Mouse (Mus musculus): ENCODE measurements around the gene Rsph9. TPM values are rescaled to one million over a fixed set of nuclear protein-coding genes. Genes with fewer than 3 reads are reported as not detected.

Rsph9 gene
- polyA plus RNA-seq, 1 experiment from 2014 or later, result 10.4 TPM

GRCm38 (mm10) chr17:46127814-46128493 is 16.1 kb downstream of the Rsph9 start:
- no peak for TF ChIP-seq CTCF (IDR thresholded peaks at IDR 0.05; ENCODE audit: low read depth)
- H3K36me3 ChIP-seq (ENCODE audit: insufficient read depth), result peaks cover 67% of the 10 kb centered on the region
- H3K4me2 ChIP-seq, result no peak overlapping the region
- WGBS, result 65% methylated on average over 6 of the region's 6 CpGs
- ATAC-seq (ENCODE audit: insufficient read depth) (no peak), DNase-seq (peak; percentile 20)
- no peaks in the 10 kb centered on the region for H3K27me3 ChIP-seq (ENCODE audit: insufficient read depth, low read length)
- H3K27ac ChIP-seq (ENCODE audit: low read depth), result no peak overlapping the region
- no peaks in the 10 kb centered on the region for H3K9me3 ChIP-seq (ENCODE audit: low read depth, low read length)
- 0 out of 2 replicates have a peak, but pooled peaks cover 4% of the 10 kb centered on the region for H3K4me1 ChIP-seq (ENCODE audit: insufficient read depth)
- no peak overlapping the region for H3K9ac ChIP-seq
- no peak overlapping the region for H3K4me3 ChIP-seq (ENCODE audit: low read depth, low read length)

GRCm38 (mm10) chr17:46126608-46127007 is 17.4 kb downstream of the Rsph9 start:
- TF ChIP-seq CTCF (IDR thresholded peaks at IDR 0.05; ENCODE audit: low read depth), result no peak
- WGBS, result 34% methylated on average over 6 of the region's 6 CpGs
- Histone ChIP-seq H3K4me1 (ENCODE audit: insufficient read depth) (0 out of 2 replicates have a peak, but pooled peaks cover 4% of the 10 kb centered on the region), H3K9ac (no peak overlapping the region), H3K4me2 (no peak overlapping the region), H3K27ac (ENCODE audit: low read depth) (peak overlapping the region; percentile 61; the same call in 1 of the 2 replicates), H3K4me3 (ENCODE audit: low read depth, low read length) (no peak overlapping the region), H3K36me3 (ENCODE audit: insufficient read depth) (peaks cover 76% of the 10 kb centered on the region), H3K27me3 (ENCODE audit: insufficient read depth, low read length) (no peaks in the 10 kb centered on the region), H3K9me3 (ENCODE audit: low read depth, low read length) (no peaks in the 10 kb centered on the region)
- ATAC-seq (ENCODE audit: insufficient read depth) (peak; percentile 73), DNase-seq (peak; percentile 90)

GRCm38 (mm10) chr17:46123953-46124700 is 19.9 kb downstream of the Rsph9 start:
- Histone ChIP-seq H3K4me1 (ENCODE audit: insufficient read depth) (0 out of 2 replicates have a peak, but pooled peaks cover 4% of the 10 kb centered on the region), H3K4me2 (no peak overlapping the region), H3K4me3 (ENCODE audit: low read depth, low read length) (no peak overlapping the region), H3K9ac (no peak overlapping the region), H3K9me3 (ENCODE audit: low read depth, low read length) (no peaks in the 10 kb centered on the region), H3K36me3 (ENCODE audit: insufficient read depth) (peaks cover 79% of the 10 kb centered on the region), H3K27ac (ENCODE audit: low read depth) (no peak overlapping the region), H3K27me3 (ENCODE audit: insufficient read depth, low read length) (no peaks in the 10 kb centered on the region)
- 83% methylated on average over 12 of the region's 12 CpGs for WGBS
- 0 out of 2 replicates have a peak, but pooled peaks have one; percentile 3 for TF ChIP-seq CTCF (IDR thresholded peaks at IDR 0.05; ENCODE audit: low read depth)
- DNase-seq, result no peak
- no peak for ATAC-seq (ENCODE audit: insufficient read depth)

GRCm38 (mm10) chr17:46123285-46123684 is 20.7 kb downstream of the Rsph9 start:
- peaks cover 5% of the 10 kb centered on the region; the same call in 1 of the 2 replicates for H3K4me1 ChIP-seq (ENCODE audit: insufficient read depth)
- H3K9me3 ChIP-seq (ENCODE audit: low read depth, low read length), result no peaks in the 10 kb centered on the region
- peaks cover 79% of the 10 kb centered on the region for H3K36me3 ChIP-seq (ENCODE audit: insufficient read depth)
- H3K27me3 ChIP-seq (ENCODE audit: insufficient read depth, low read length), result no peaks in the 10 kb centered on the region
- 86% methylated on average over 4 of the region's 4 CpGs for WGBS
- ATAC-seq (ENCODE audit: insufficient read depth) (no peak), DNase-seq (no peak)
- H3K4me2 ChIP-seq, result no peak overlapping the region
- no peak for TF ChIP-seq CTCF (IDR thresholded peaks at IDR 0.05; ENCODE audit: low read depth)
- H3K9ac ChIP-seq, result no peak overlapping the region
- no peak overlapping the region for H3K27ac ChIP-seq (ENCODE audit: low read depth)
- no peak overlapping the region for H3K4me3 ChIP-seq (ENCODE audit: low read depth, low read length)

GRCm38 (mm10) chr17:46122791-46123190 is 21.2 kb downstream of the Rsph9 start:
- Histone ChIP-seq H3K4me3 (ENCODE audit: low read depth, low read length) (no peak overlapping the region), H3K9me3 (ENCODE audit: low read depth, low read length) (no peaks in the 10 kb centered on the region), H3K9ac (no peak overlapping the region), H3K27ac (ENCODE audit: low read depth) (no peak overlapping the region), H3K36me3 (ENCODE audit: insufficient read depth) (peaks cover 79% of the 10 kb centered on the region), H3K27me3 (ENCODE audit: insufficient read depth, low read length) (no peaks in the 10 kb centered on the region), H3K4me1 (ENCODE audit: insufficient read depth) (peaks cover 10% of the 10 kb centered on the region; the same call in 1 of the 2 replicates), H3K4me2 (no peak overlapping the region)
- DNase-seq, result no peak
- WGBS, result 95% methylated on average over 4 of the region's 4 CpGs
- no peak for TF ChIP-seq CTCF (IDR thresholded peaks at IDR 0.05; ENCODE audit: low read depth)
- no peak for ATAC-seq (ENCODE audit: insufficient read depth)

- DNase-seq (no peak), ATAC-seq (ENCODE audit: insufficient read depth) (no peak)
- Histone ChIP-seq H3K27me3 (ENCODE audit: insufficient read depth, low read length) (no peaks in the 10 kb centered on the region), H3K4me1 (ENCODE audit: insufficient read depth) (peaks cover 28% of the 10 kb centered on the region), H3K9ac (no peak overlapping the region), H3K9me3 (ENCODE audit: low read depth, low read length) (no peaks in the 10 kb centered on the region), H3K4me3 (ENCODE audit: low read depth, low read length) (no peak overlapping the region), H3K36me3 (ENCODE audit: insufficient read depth) (peaks cover 64% of the 10 kb centered on the region), H3K4me2 (no peak overlapping the region), H3K27ac (ENCODE audit: low read depth) (no peak overlapping the region)
- no peak for TF ChIP-seq CTCF (IDR thresholded peaks at IDR 0.05; ENCODE audit: low read depth)
- WGBS, result 88% methylated on average over 10 of the region's 10 CpGs
Measured at GRCm38 (mm10) chr17:46119641-46120040, 24.4 kb downstream of the Rsph9 start.

- Histone ChIP-seq H3K36me3 (ENCODE audit: insufficient read depth) (peaks cover 54% of the 10 kb centered on the region), H3K4me3 (ENCODE audit: low read depth, low read length) (no peak overlapping the region), H3K27ac (ENCODE audit: low read depth) (peak overlapping the region; percentile 72; the same call in 1 of the 2 replicates), H3K9me3 (ENCODE audit: low read depth, low read length) (no peaks in the 10 kb centered on the region), H3K9ac (no peak overlapping the region), H3K4me1 (ENCODE audit: insufficient read depth) (peaks cover 28% of the 10 kb centered on the region), H3K4me2 (no peak overlapping the region), H3K27me3 (ENCODE audit: insufficient read depth, low read length) (no peaks in the 10 kb centered on the region)
- TF ChIP-seq CTCF (IDR thresholded peaks at IDR 0.05; ENCODE audit: low read depth), result no peak
- ATAC-seq (ENCODE audit: insufficient read depth), result no peak
- WGBS, result 60% methylated on average over 4 of the region's 4 CpGs
- peak; percentile 76 for DNase-seq
Measured at GRCm38 (mm10) chr17:46118423-46118850, 25.6 kb downstream of the Rsph9 start.

Data from lung, embryonic 14.5 days (tissue).